Mouse (Mus musculus) frontal cortex, postnatal 36 days (tissue): ENCODE data around the gene Myom3.

ENCODE experiments used
- DNase-seq, 2 experiments: peaks; one replicate each; pipeline ENCODE4 v3.0.0; 2022; ENCODE audit warnings: low spot score in 2 of 2

Myom3 gene

GRCm38 (mm10) chr4:135761048-135761447, 1.5 kb downstream of the Myom3 start:
- no peak for DNase-seq

GRCm38 (mm10) chr4:135761569-135761968, 2.1 kb downstream of the Myom3 start:
- no peak for DNase-seq

- DNase-seq: peak; percentile 8 to 22
Observed at GRCm38 (mm10) chr4:135762251-135762906, 2.9 kb downstream of the Myom3 start.

GRCm38 (mm10) chr4:135764700-135765099, 5.2 kb downstream of the Myom3 start:
- DNase-seq: no peak

GRCm38 (mm10) chr4:135765707-135766106, 6.2 kb downstream of the Myom3 start:
- DNase-seq: no peak

GRCm38 (mm10) chr4:135766976-135767375, 7.5 kb downstream of the Myom3 start:
- DNase-seq: no peak

GRCm38 (mm10) chr4:135768572-135769526, 9.3 kb downstream of the Myom3 start:
- peak; percentile 22 to 24 for DNase-seq

GRCm38 (mm10) chr4:135770611-135771305, 11.2 kb downstream of the Myom3 start:
- no peak for DNase-seq

- no peak for DNase-seq
Observed at GRCm38 (mm10) chr4:135771592-135771991, 12.1 kb downstream of the Myom3 start.

GRCm38 (mm10) chr4:135772671-135773070, 13.2 kb downstream of the Myom3 start:
- DNase-seq: no peak

GRCm38 (mm10) chr4:135774496-135774895, 15.0 kb downstream of the Myom3 start:
- DNase-seq: no peak

- no peak for DNase-seq
Observed at GRCm38 (mm10) chr4:135776850-135777249, 17.3 kb downstream of the Myom3 start.

- DNase-seq: no peak
Observed at GRCm38 (mm10) chr4:135779661-135780060, 20.1 kb downstream of the Myom3 start.

GRCm38 (mm10) chr4:135780255-135780654, 20.7 kb downstream of the Myom3 start:
- DNase-seq: no peak

- no peak for DNase-seq
Observed at GRCm38 (mm10) chr4:135781304-135781703, 21.8 kb downstream of the Myom3 start.

GRCm38 (mm10) chr4:135786581-135786980, 27.1 kb downstream of the Myom3 start:
- no peak for DNase-seq

GRCm38 (mm10) chr4:135787271-135787670, 27.8 kb downstream of the Myom3 start:
- DNase-seq: no peak

- DNase-seq: no peak
Observed at GRCm38 (mm10) chr4:135789135-135789534, 29.6 kb downstream of the Myom3 start.

GRCm38 (mm10) chr4:135792821-135793220, 33.3 kb downstream of the Myom3 start:
- DNase-seq: no peak

GRCm38 (mm10) chr4:135797931-135798330, 38.4 kb downstream of the Myom3 start:
- DNase-seq: peak; percentile 3 to 11

- DNase-seq: peak; percentile 89 to 90
Observed at GRCm38 (mm10) chr4:135801543-135801942, 42.0 kb downstream of the Myom3 start.

- DNase-seq: no peak
Observed at GRCm38 (mm10) chr4:135803299-135803698, 43.8 kb downstream of the Myom3 start.
